Mouse (Mus musculus) lung, embryonic 15.5 days (tissue): ENCODE results near the gene Mvb12b. TPM values are rescaled to one million over a fixed set of nuclear protein-coding genes. Genes with fewer than 3 reads are reported as not detected.
A peak's percentile ranks its signal among the peaks of the same experiment; 100 is the strongest.

Source experiments
- ATAC-seq: fragments of 200-750 bp; cut with Nextera tagmentation; 2 replicates; pipeline ENCODE4 v1.8.0; 2017; ENCODE audit warnings: moderate number of reproducible peaks, borderline replicate concordance; ENCODE audit not compliant: low FRiP score, low TSS enrichment; ENCODE audit errors: extremely low read depth
- H3K27ac ChIP-seq: fragments of 300-500 bp; sonication (generic); 2 replicates; pipeline ENCODE4 v1.5.1; 2015; ENCODE audit warnings: moderate library complexity, mild to moderate bottlenecking, inconsistent platforms
- H3K27me3 ChIP-seq: fragments of 300-500 bp; sonication (generic); 2 replicates; pipeline ENCODE4 v1.6.1; 2015; ENCODE audit warnings: inconsistent platforms
- H3K36me3 ChIP-seq: fragments of 300-500 bp; sonication (generic); 2 replicates; pipeline ENCODE4 v1.6.1; 2015; ENCODE audit warnings: inconsistent platforms
- H3K4me1 ChIP-seq: fragments of 300-500 bp; sonication (generic); 2 replicates; pipeline ENCODE4 v1.6.1; 2015; ENCODE audit warnings: inconsistent platforms
- H3K4me2 ChIP-seq: fragments of 300-500 bp; sonication (generic); 2 replicates; pipeline ENCODE4 v1.6.1; 2015; ENCODE audit warnings: inconsistent platforms, mild to moderate bottlenecking, moderate library complexity
- H3K4me3 ChIP-seq: fragments of 300-500 bp; sonication (generic); 2 replicates; pipeline ENCODE4 v1.5.1; 2015; ENCODE audit warnings: mild to moderate bottlenecking, inconsistent platforms
- H3K9ac ChIP-seq: fragments of 300-500 bp; sonication (generic); 2 replicates; pipeline ENCODE4 v1.6.1; 2015; ENCODE audit warnings: inconsistent platforms
- H3K9me3 ChIP-seq: fragments of 300-500 bp; sonication (generic); 2 replicates; pipeline ENCODE4 v1.6.1; 2016; ENCODE audit warnings: inconsistent platforms
- WGBS: fragments of 180-500 bp; shearing (Covaris S2); methylation state at CpG from one replicate; pipeline ENCODE4 v1.1.7; 2015; 5-methylcytosine and 5-hydroxymethylcytosine counted together
- polyA plus RNA-seq: library from polyadenylated mRNA; unstranded; fragments of >200 nt; fragmentation: Nextera tagmentation; extraction: Ambion mirVana; gene quantifications from 2 replicates; pipeline ENCODE4 v1.2.1, GENCODE M21; 2015

Gene Mvb12b
- polyA plus RNA-seq, 1 experiment from 2014 or later: 22.8 TPM

GRCm38 (mm10) chr2:33803717-33804214, 84.0 kb downstream of the Mvb12b start:
- no peak for ATAC-seq
- Histone ChIP-seq H3K4me1 (peaks cover 18% of the 10 kb centered on the region), H3K27ac (no peak overlapping the region), H3K9me3 (no peaks in the 10 kb centered on the region), H3K36me3 (0 out of 2 replicates have a peak, but pooled peaks cover 4% of the 10 kb centered on the region), H3K9ac (no peak overlapping the region), H3K4me2 (no peak overlapping the region), H3K27me3 (no peaks in the 10 kb centered on the region), H3K4me3 (no peak overlapping the region)
- WGBS: 82% methylated on average over 4 of the region's 4 CpGs

GRCm38 (mm10) chr2:33803083-33803615, 84.6 kb downstream of the Mvb12b start:
- H3K4me3 ChIP-seq: no peak overlapping the region
- no peak for ATAC-seq
- no peaks in the 10 kb centered on the region for H3K27me3 ChIP-seq
- H3K9ac ChIP-seq: no peak overlapping the region
- peaks cover 18% of the 10 kb centered on the region for H3K4me1 ChIP-seq
- 86% methylated on average over 12 of the region's 12 CpGs for WGBS
- H3K4me2 ChIP-seq: no peak overlapping the region
- 0 out of 2 replicates have a peak, but pooled peaks cover 4% of the 10 kb centered on the region for H3K36me3 ChIP-seq
- no peaks in the 10 kb centered on the region for H3K9me3 ChIP-seq
- no peak overlapping the region for H3K27ac ChIP-seq

GRCm38 (mm10) chr2:33801760-33802159, 86.0 kb downstream of the Mvb12b start:
- no peak for ATAC-seq
- H3K4me1 ChIP-seq: peaks cover 21% of the 10 kb centered on the region
- H3K4me3 ChIP-seq: no peak overlapping the region
- H3K9me3 ChIP-seq: no peaks in the 10 kb centered on the region
- no peak overlapping the region for H3K27ac ChIP-seq
- H3K9ac ChIP-seq: no peak overlapping the region
- WGBS: 74% methylated on average over 13 of the region's 13 CpGs
- H3K27me3 ChIP-seq: no peaks in the 10 kb centered on the region
- H3K4me2 ChIP-seq: no peak overlapping the region
- 0 out of 2 replicates have a peak, but pooled peaks cover 4% of the 10 kb centered on the region for H3K36me3 ChIP-seq

GRCm38 (mm10) chr2:33801336-33801735, 86.4 kb downstream of the Mvb12b start:
- Histone ChIP-seq H3K9ac (no peak overlapping the region), H3K27ac (peak overlapping the region; percentile 55; the same call in 1 of the 2 replicates), H3K4me2 (no peak overlapping the region), H3K4me3 (no peak overlapping the region), H3K36me3 (0 out of 2 replicates have a peak, but pooled peaks cover 4% of the 10 kb centered on the region), H3K9me3 (no peaks in the 10 kb centered on the region), H3K27me3 (no peaks in the 10 kb centered on the region), H3K4me1 (peaks cover 21% of the 10 kb centered on the region)
- ATAC-seq: no peak
- 62% methylated on average over 8 of the region's 8 CpGs for WGBS

GRCm38 (mm10) chr2:33800221-33800620, 87.5 kb downstream of the Mvb12b start:
- WGBS: 73% methylated on average over 6 of the region's 6 CpGs
- no peak for ATAC-seq
- peak overlapping the region; percentile 41; the same call in 1 of the 2 replicates for H3K27ac ChIP-seq
- no peaks in the 10 kb centered on the region for H3K9me3 ChIP-seq
- H3K9ac ChIP-seq: no peak overlapping the region; the same call in 1 of the 2 replicates
- H3K4me1 ChIP-seq: peaks cover 21% of the 10 kb centered on the region
- H3K4me2 ChIP-seq: no peak overlapping the region
- no peak overlapping the region for H3K4me3 ChIP-seq
- no peaks in the 10 kb centered on the region for H3K27me3 ChIP-seq
- 0 out of 2 replicates have a peak, but pooled peaks cover 4% of the 10 kb centered on the region for H3K36me3 ChIP-seq

- no peak for ATAC-seq
Observed at GRCm38 (mm10) chr2:33795716-33796472, 91.9 kb downstream of the Mvb12b start.

GRCm38 (mm10) chr2:33795001-33795580, 92.7 kb downstream of the Mvb12b start:
- ATAC-seq: no peak
- H3K27ac ChIP-seq: no peak overlapping the region
- no peak overlapping the region for H3K4me2 ChIP-seq
- no peak overlapping the region for H3K4me3 ChIP-seq
- H3K36me3 ChIP-seq: no peaks in the 10 kb centered on the region
- H3K27me3 ChIP-seq: no peaks in the 10 kb centered on the region
- 0 out of 2 replicates have a peak, but pooled peaks cover 3% of the 10 kb centered on the region for H3K4me1 ChIP-seq
- WGBS: 87% methylated on average over 7 of the region's 7 CpGs
- H3K9me3 ChIP-seq: no peaks in the 10 kb centered on the region
- no peak overlapping the region for H3K9ac ChIP-seq

More at GRCm38 (mm10) chr2:33795716-33796472, 91.9 kb downstream of the Mvb12b start:
- H3K27me3 ChIP-seq: no peaks in the 10 kb centered on the region
- H3K4me2 ChIP-seq: no peak overlapping the region
- no peak overlapping the region for H3K4me3 ChIP-seq
- H3K9ac ChIP-seq: no peak overlapping the region
- no peaks in the 10 kb centered on the region for H3K36me3 ChIP-seq
- WGBS: 84% methylated on average over 15 of the region's 15 CpGs
- H3K4me1 ChIP-seq: peaks cover 10% of the 10 kb centered on the region
- H3K9me3 ChIP-seq: no peaks in the 10 kb centered on the region
- H3K27ac ChIP-seq: no peak overlapping the region

- WGBS: 73% methylated on average over 9 of the region's 9 CpGs
- Histone ChIP-seq H3K27me3 (no peaks in the 10 kb centered on the region), H3K36me3 (no peaks in the 10 kb centered on the region), H3K9ac (no peak overlapping the region), H3K9me3 (no peaks in the 10 kb centered on the region), H3K27ac (no peak overlapping the region), H3K4me1 (0 out of 2 replicates have a peak, but pooled peaks cover 3% of the 10 kb centered on the region), H3K4me2 (no peak overlapping the region), H3K4me3 (no peak overlapping the region)
- no peak for ATAC-seq
Observed at GRCm38 (mm10) chr2:33794483-33794882, 93.3 kb downstream of the Mvb12b start.

GRCm38 (mm10) chr2:33790301-33790700, 97.4 kb downstream of the Mvb12b start:
- H3K27ac ChIP-seq: no peak overlapping the region
- no peaks in the 10 kb centered on the region for H3K9me3 ChIP-seq
- no peaks in the 10 kb centered on the region for H3K36me3 ChIP-seq
- no peaks in the 10 kb centered on the region for H3K27me3 ChIP-seq
- H3K4me1 ChIP-seq: 0 out of 2 replicates have a peak, but pooled peaks cover 5% of the 10 kb centered on the region
- H3K4me3 ChIP-seq: no peak overlapping the region
- ATAC-seq: no peak
- no peak overlapping the region for H3K4me2 ChIP-seq
- 75% methylated on average over 5 of the region's 5 CpGs for WGBS
- no peak overlapping the region for H3K9ac ChIP-seq

GRCm38 (mm10) chr2:33789732-33790131, 98.0 kb downstream of the Mvb12b start:
- no peak for ATAC-seq
- no peak overlapping the region for H3K4me3 ChIP-seq
- WGBS: 63% methylated on average over 9 of the region's 9 CpGs

GRCm38 (mm10) chr2:33789279-33789678, 98.5 kb downstream of the Mvb12b start:
- Histone ChIP-seq H3K4me2 (no peak overlapping the region), H3K9me3 (no peaks in the 10 kb centered on the region), H3K36me3 (no peaks in the 10 kb centered on the region), H3K9ac (no peak overlapping the region), H3K4me1 (0 out of 2 replicates have a peak, but pooled peaks cover 5% of the 10 kb centered on the region), H3K4me3 (no peak overlapping the region), H3K27me3 (no peaks in the 10 kb centered on the region), H3K27ac (no peak overlapping the region)
- WGBS: 31% methylated on average over 6 of the region's 6 CpGs
- no peak for ATAC-seq

More at GRCm38 (mm10) chr2:33789732-33790131, 98.0 kb downstream of the Mvb12b start:
- H3K36me3 ChIP-seq: no peaks in the 10 kb centered on the region
- H3K27ac ChIP-seq: no peak overlapping the region
- H3K4me1 ChIP-seq: 0 out of 2 replicates have a peak, but pooled peaks cover 5% of the 10 kb centered on the region
- no peak overlapping the region for H3K9ac ChIP-seq
- no peaks in the 10 kb centered on the region for H3K9me3 ChIP-seq
- no peaks in the 10 kb centered on the region for H3K27me3 ChIP-seq
- H3K4me2 ChIP-seq: no peak overlapping the region
